In genomic region chr3:121874576-121874975, GRCm38 (mm10) we compare ENCODE assay signal across 15 mouse cellular contexts. TPM values are rescaled to one million over a fixed set of nuclear protein-coding genes. Genes with fewer than 3 reads are reported as not detected.
DNase-seq lines count a peak whose midpoint lies in the region; ATAC-seq and TF ChIP-seq lines count a peak whose summit lies in the region.
"Had no signal": no experiment of that assay in that cellular context is flagged by ENCODE, and none has a peak within 500 bp of the region (broad histone marks: within the 10 kb centered on the region; RNA-seq: fewer than 3 reads in every experiment).

No protein-coding gene starts in this region.

- no peak overlapping the region for H3K9ac ChIP-seq in CH12.LX (ENCODE audit: insufficient read depth, low read depth)
- no peak overlapping the region for H3K9ac ChIP-seq in forebrain, embryonic 13.5 days
- H3K9ac ChIP-seq: heart, embryonic 15.5 days had no signal

- H3K4me2 ChIP-seq in CH12.LX (ENCODE audit: insufficient read depth, low read depth, poor library complexity, severe bottlenecking) = no peak overlapping the region
- H3K4me2 ChIP-seq in forebrain, embryonic 13.5 days = no peak overlapping the region
- H3K4me2 ChIP-seq: heart, embryonic 15.5 days had no signal

- in situ Hi-C loops in CH12.LX (cut with MboI; ENCODE audit: low pct_ligation_motif_present, low pct_unique_long_range_greater_than_20kb, low sequenced_read_pairs) = no loop called here

- TF ChIP-seq CTCF in CH12.LX (conservative IDR thresholded peaks at IDR 0.05 in 1 of 2, IDR thresholded peaks at IDR 0.05 in 1 of 2; ENCODE audit: low read depth in 2 of 2, low read length in 2 of 2) = no peak; a peak in 1 of 4 replicates

- no peak overlapping the region for H3K4me3 ChIP-seq in CH12.LX (replicated peaks in 1 of 3; ENCODE audit: low read depth in 2 of 3, low read length in 2 of 3, poor library complexity in 1 of 3)
- H3K4me3 ChIP-seq in forebrain, embryonic 13.5 days = no peak overlapping the region
- H3K4me3 ChIP-seq: heart, embryonic 15.5 days; megakaryocyte, embryonic 14.5 days had no signal

- H3K36me3 ChIP-seq in CH12.LX (replicated peaks in 1 of 2; ENCODE audit: control insufficient read depth in 1 of 2, insufficient read depth in 1 of 2, low read length in 1 of 2) = no peaks in the 10 kb centered on the region
- H3K36me3 ChIP-seq in forebrain, embryonic 13.5 days (ENCODE audit: poor library complexity, severe bottlenecking) = no peaks in the 10 kb centered on the region
- H3K36me3 ChIP-seq: heart, embryonic 15.5 days had no signal

- DNase-seq in kidney, adult 8-10 months = peak; percentile 59 to 81
- no peak for DNase-seq in kidney, postnatal 4 days
- DNase-seq in CH12.LX (ENCODE audit: extremely low read depth) = no peak
- DNase-seq in adrenal gland, postnatal 14 days = peak; percentile 72
- peak; percentile 46 to 83 for DNase-seq in kidney, postnatal 25 days
- DNase-seq in retina, postnatal 1 day = no peak
- DNase-seq in MN1 (ENCODE audit: low spot score) = no peak
- DNase-seq: cerebellum, adult 11-12 months; gastrocnemius, postnatal 10 days had no signal

- ATAC-seq in forebrain, embryonic 13.5 days = no peak
- ATAC-seq: activated CD4-positive, CD25-positive, alpha-beta regulatory T cell, adult 4 months; forebrain, embryonic 14.5 days; inflammation-experienced regulatory T-cells, adult 6 months had no signal

- H3K27ac ChIP-seq in CH12.LX (ENCODE audit: insufficient read depth, low read depth) = peak overlapping the region; percentile 42; the same call in 1 of the 2 replicates
- no peak overlapping the region for H3K27ac ChIP-seq in forebrain, embryonic 13.5 days
- H3K27ac ChIP-seq: heart, embryonic 15.5 days had no signal

- peaks cover 4% of the 10 kb centered on the region for H3K9me3 ChIP-seq in CH12.LX (replicated peaks; ENCODE audit: low read length)
- no peaks in the 10 kb centered on the region for H3K9me3 ChIP-seq in forebrain, embryonic 13.5 days (replicated peaks)
- H3K9me3 ChIP-seq: heart, embryonic 15.5 days had no signal

- no peaks in the 10 kb centered on the region for H3K27me3 ChIP-seq in CH12.LX (replicated peaks)
- no peaks in the 10 kb centered on the region for H3K27me3 ChIP-seq in forebrain, embryonic 13.5 days
- H3K27me3 ChIP-seq: heart, embryonic 15.5 days had no signal

- 87% methylated on average over 1 of the region's 1 CpGs for WGBS in forebrain, embryonic 13.5 days

- peaks cover 27 to 47% of the 10 kb centered on the region in 2 experiments for H3K4me1 ChIP-seq in CH12.LX (ENCODE audit: control insufficient read depth in 1 of 2, insufficient read depth in 2 of 2)
- no peaks in the 10 kb centered on the region for H3K4me1 ChIP-seq in forebrain, embryonic 13.5 days
- H3K4me1 ChIP-seq: heart, embryonic 15.5 days had no signal

- TF ChIP-seq POLR2A in CH12.LX (IDR thresholded peaks at IDR 0.05; ENCODE audit: low read depth, low read length) = no peak

- no peaks in the 10 kb centered on the region for H3K79me2 ChIP-seq in CH12.LX (replicated peaks; ENCODE audit: control insufficient read depth, extremely low read depth, insufficient read depth, poor library complexity, severe bottlenecking)

- TF ChIP-seq EP300 in CH12.LX (IDR thresholded peaks at IDR 0.05; ENCODE audit: low read length) = peak; percentile 42; the same call in 1 of the 2 replicates

- TF ChIP-seq RAD21 in CH12.LX (IDR thresholded peaks at IDR 0.05; ENCODE audit: low read depth, low read length) = no peak; the same call in 1 of the 2 replicates

- dilution Hi-C loops in CH12.LX (cut with MboI; ENCODE audit: extremely low pct_ligation_motif_present, extremely low pct_unique_long_range_greater_than_20kb, low sequenced_read_pairs) = no loop called here

TF ChIP-seq in CH12.LX, 34 proteins besides CTCF, POLR2A, EP300 and RAD21:
- TF ChIP-seq USF2 (conservative IDR thresholded peaks at IDR 0.05; ENCODE audit: low read depth, low read length) (no peak), JUN (IDR thresholded peaks at IDR 0.05; ENCODE audit: insufficient read depth, low read depth, low read length) (no peak), IRF4 (IDR thresholded peaks at IDR 0.05; ENCODE audit: low read depth, low read length) (no peak), MAX (IDR thresholded peaks at IDR 0.05; ENCODE audit: low read length) (no peak), RCOR1 (conservative IDR thresholded peaks at IDR 0.05; ENCODE audit: low read depth, low read length) (no peak), MEF2A (IDR thresholded peaks at IDR 0.05; ENCODE audit: borderline replicate concordance, low read depth, low read length) (no peak)

RNA-seq across cellular contexts. Expression of gene Abcd3, which starts 59.5 kb away (rescaled TPM):
- total RNA-seq in CH12.LX (2012; rRNA removed) (52.3 and 65.9 TPM in 2 replicates), CH12.LX (2014; rRNA removed) (53.5 and 56.5 TPM in 2 replicates)
- 53.8 and 54.1 TPM in 2 replicates for polyA plus RNA-seq in CH12.LX (2012; ENCODE audit: insufficient read length, low read depth)
- 137 and 169 TPM in 2 replicates for total RNA-seq in adrenal gland, postnatal 14 days (2021)
- 60.1 and 64.1 TPM in 2 replicates for polyA plus RNA-seq in forebrain, embryonic 13.5 days (2015; fragmentation: Nextera tagmentation; extraction: Ambion mirVana)

Comparison
In these comparisons a context has a peak if more than half of its experiments do, and no peak if none do; other contexts are left out.
1. DNase-seq: peak in kidney, adult 8-10 months (2 of 2), adrenal gland, postnatal 14 days (single experiment) and kidney, postnatal 25 days (2 of 2); none in kidney, postnatal 4 days (0 of 2), CH12.LX (single experiment), retina, postnatal 1 day (single experiment) and MN1 (single experiment).